Mouse (Mus musculus): ENCODE results near the gene Clstn1. TPM values are rescaled to one million over a fixed set of nuclear protein-coding genes. Genes with fewer than 3 reads are reported as not detected.

Clstn1 gene
- total RNA-seq, 2 experiments from 2014 or later, result 494 to 507 TPM

- intact Hi-C loops (cut with DNase I), result no loop called here
- DNase-seq, result no peak
Observed at GRCm38 (mm10) chr4:149665016-149665691, 78.9 kb downstream of the Clstn1 start.

- DNase-seq, result no peak
- intact Hi-C loops (cut with DNase I), result no loop called here
Observed at GRCm38 (mm10) chr4:149665692-149666090, 79.4 kb downstream of the Clstn1 start.

GRCm38 (mm10) chr4:149671175-149671574 is 84.9 kb downstream of the Clstn1 start:
- DNase-seq, result no peak
- intact Hi-C loops (cut with DNase I), result no loop called here

- DNase-seq, result no peak
- intact Hi-C loops (cut with DNase I), result no loop called here
Observed at GRCm38 (mm10) chr4:149672747-149673146, 86.5 kb downstream of the Clstn1 start.

- intact Hi-C loops (cut with DNase I), result no loop called here
- DNase-seq, result no peak
Observed at GRCm38 (mm10) chr4:149674814-149675377, 88.6 kb downstream of the Clstn1 start.

GRCm38 (mm10) chr4:149675378-149676261 is 89.4 kb downstream of the Clstn1 start:
- peak; percentile 82 for DNase-seq
- intact Hi-C loops (cut with DNase I), result no loop called here

GRCm38 (mm10) chr4:149678006-149678405 is 91.7 kb downstream of the Clstn1 start:
- DNase-seq, result no peak

GRCm38 (mm10) chr4:149679056-149679770 is 92.9 kb downstream of the Clstn1 start:
- intact Hi-C loops (cut with DNase I), result no loop called here

More at GRCm38 (mm10) chr4:149678006-149678405, 91.7 kb downstream of the Clstn1 start:
- intact Hi-C loops (cut with DNase I), result no loop called here

GRCm38 (mm10) chr4:149683875-149684274 is 97.6 kb downstream of the Clstn1 start:
- DNase-seq, result no peak
- intact Hi-C loops (cut with DNase I), result no loop called here

More at GRCm38 (mm10) chr4:149679056-149679770, 92.9 kb downstream of the Clstn1 start:
- DNase-seq, result no peak

GRCm38 (mm10) chr4:149684841-149685623 is 98.8 kb downstream of the Clstn1 start:
- intact Hi-C loops (cut with DNase I), result no loop called here
- no peak for DNase-seq

GRCm38 (mm10) chr4:149688861-149689260 is 102.6 kb downstream of the Clstn1 start:
- DNase-seq, result no peak
- intact Hi-C loops (cut with DNase I), result no loop called here

GRCm38 (mm10) chr4:149689822-149690700 is 103.8 kb downstream of the Clstn1 start:
- intact Hi-C loops (cut with DNase I), result no loop called here
- DNase-seq, result no peak

GRCm38 (mm10) chr4:149690828-149691280 is 104.6 kb downstream of the Clstn1 start:
- intact Hi-C loops (cut with DNase I), result no loop called here

GRCm38 (mm10) chr4:149691368-149691767 is 105.1 kb downstream of the Clstn1 start:
- intact Hi-C loops (cut with DNase I), result no loop called here
- no peak for DNase-seq

More at GRCm38 (mm10) chr4:149690828-149691280, 104.6 kb downstream of the Clstn1 start:
- DNase-seq, result no peak

GRCm38 (mm10) chr4:149696189-149696971 is 110.1 kb downstream of the Clstn1 start:
- no peak for DNase-seq

GRCm38 (mm10) chr4:149697506-149698196 is 111.4 kb downstream of the Clstn1 start:
- intact Hi-C loops (cut with DNase I), result no loop called here
- no peak for DNase-seq

More at GRCm38 (mm10) chr4:149696189-149696971, 110.1 kb downstream of the Clstn1 start:
- intact Hi-C loops (cut with DNase I), result no loop called here

GRCm38 (mm10) chr4:149698197-149698821 is 112.0 kb downstream of the Clstn1 start:
- DNase-seq, result peak; percentile 49

More at GRCm38 (mm10) chr4:149698197-149698821, 112.0 kb downstream of the Clstn1 start:
- intact Hi-C loops (cut with DNase I), result no loop called here

Measured in left cerebral cortex, postnatal 4 days (tissue).